Mouse (Mus musculus) heart, embryonic 14.5 days (tissue): ENCODE measurements around the gene Mpv17l. TPM values are rescaled to one million over a fixed set of nuclear protein-coding genes. Genes with fewer than 3 reads are reported as not detected.
"Not testable (repeated sequence)": the region's sequence is repeated elsewhere in the genome, so short reads cannot be mapped to it uniquely, and the experiment has no call there.

ENCODE experiments used
- ATAC-seq: fragments of 200-750 bp; cut with Nextera tagmentation; 2 replicates; pipeline ENCODE4 v1.8.0; 2017; ENCODE audit warnings: low read depth, moderate TSS enrichment; ENCODE audit not compliant: insufficient number of reproducible peaks, insufficient read depth, low FRiP score
- H3K27ac ChIP-seq, 2 experiments: fragments of 200-500 bp in 1 of 2; fragments of 300-500 bp in 1 of 2; sonication (generic) in 1 of 2; replicated peaks in 1 of 2; 2 replicates each; pipeline ENCODE4 v1.5.1; 2012 to 2014; ENCODE audit warnings: low read depth in 2 of 2, low read length in 2 of 2, control low read depth in 1 of 2, mild to moderate bottlenecking in 1 of 2, mixed read lengths in 1 of 2; ENCODE audit not compliant: control insufficient read depth in 1 of 2, insufficient read depth in 1 of 2
- H3K27me3 ChIP-seq: fragments of 300-500 bp; sonication (generic); 2 replicates; pipeline ENCODE4 v1.6.1; 2014; ENCODE audit warnings: mild to moderate bottlenecking, low read length, control low read depth; ENCODE audit not compliant: control insufficient read depth, insufficient read depth
- H3K36me3 ChIP-seq: fragments of 300-500 bp; sonication (generic); 2 replicates; pipeline ENCODE4 v1.6.1; 2014; ENCODE audit warnings: mild to moderate bottlenecking, control low read depth, low read length, mixed read lengths; ENCODE audit not compliant: control insufficient read depth, insufficient read depth
- H3K4me1 ChIP-seq, 2 experiments: fragments of 200-500 bp in 1 of 2; fragments of 300-500 bp in 1 of 2; sonication (generic) in 1 of 2; 2 replicates each; pipeline ENCODE4 v1.6.1; 2012 to 2014; ENCODE audit warnings: low read length in 2 of 2, control low read depth in 1 of 2, mixed read lengths in 1 of 2; ENCODE audit not compliant: control insufficient read depth in 2 of 2, insufficient read depth in 2 of 2
- H3K4me2 ChIP-seq: fragments of 300-500 bp; sonication (generic); 2 replicates; pipeline ENCODE4 v1.6.1; 2014; ENCODE audit warnings: mild to moderate bottlenecking, low read length
- H3K4me3 ChIP-seq, 2 experiments: fragments of 200-500 bp in 1 of 2; fragments of 300-500 bp in 1 of 2; sonication (generic) in 1 of 2; 2 replicates each; pipeline ENCODE4 v1.5.1; 2012 to 2014; ENCODE audit warnings: low read length in 2 of 2, mild to moderate bottlenecking in 2 of 2, control low read depth in 1 of 2, low read depth in 1 of 2, moderate library complexity in 1 of 2; ENCODE audit not compliant: control insufficient read depth in 1 of 2, insufficient read depth in 1 of 2
- H3K9ac ChIP-seq: fragments of 300-500 bp; sonication (generic); 2 replicates; pipeline ENCODE4 v1.6.1; 2014; ENCODE audit warnings: mild to moderate bottlenecking, low read length
- H3K9me3 ChIP-seq: fragments of 300-500 bp; sonication (generic); 2 replicates; pipeline ENCODE4 v1.6.1; 2016; ENCODE audit warnings: low read length, control low read depth; ENCODE audit not compliant: control insufficient read depth
- WGBS: fragments of 180-500 bp; shearing (Covaris S2); extraction: QIAGEN DNeasy Blood & Tissue Kit; methylation state at CpG from one replicate; pipeline ENCODE4 v1.1.7; 2014; 5-methylcytosine and 5-hydroxymethylcytosine counted together
- polyA plus RNA-seq: library from polyadenylated mRNA; unstranded; fragments of >200 nt; fragmentation: Nextera tagmentation; extraction: Ambion mirVana; gene quantifications from 2 replicates; pipeline ENCODE4 v1.2.1, GENCODE M21; 2014

Gene Mpv17l
- polyA plus RNA-seq, 1 experiment from 2014 or later = 2.9 TPM

DNA sequence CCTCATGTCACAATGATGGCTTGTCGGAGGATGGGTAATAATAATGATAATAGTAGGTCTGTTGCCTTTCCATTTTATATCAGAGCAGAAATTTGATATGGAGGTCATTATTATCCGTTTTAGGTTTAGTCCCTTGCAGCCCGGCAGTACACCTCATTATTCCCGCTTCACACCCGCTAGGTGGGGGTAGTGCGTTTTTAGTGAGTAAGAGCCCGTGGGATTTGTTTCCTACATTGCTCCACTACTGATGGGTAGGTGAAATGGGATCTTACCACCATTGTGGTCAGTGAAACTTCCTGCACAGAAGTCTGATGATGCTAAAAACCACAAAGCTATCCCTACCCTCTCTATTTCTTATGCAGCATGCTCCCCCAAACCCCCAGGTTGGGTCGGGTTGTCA lies 527 bp downstream of the Mpv17l start:
- no peaks in the 10 kb centered on the region for H3K36me3 ChIP-seq
- no peaks in the 10 kb centered on the region for H3K9me3 ChIP-seq
- H3K4me3 ChIP-seq = peak overlapping the region; percentile 77 to 97
- peak overlapping the region; percentile 96 for H3K9ac ChIP-seq
- H3K4me2 ChIP-seq = peak overlapping the region; percentile 81
- 7% methylated on average over 8 of the region's 8 CpGs for WGBS
- H3K27me3 ChIP-seq = no peaks in the 10 kb centered on the region
- H3K4me1 ChIP-seq = peaks cover 4 to 13% of the 10 kb centered on the region in 2 experiments; a peak in 3 of 4 replicates
- peak overlapping the region; percentile 78 to 95 for H3K27ac ChIP-seq
- peak; percentile 68 for ATAC-seq

DNA sequence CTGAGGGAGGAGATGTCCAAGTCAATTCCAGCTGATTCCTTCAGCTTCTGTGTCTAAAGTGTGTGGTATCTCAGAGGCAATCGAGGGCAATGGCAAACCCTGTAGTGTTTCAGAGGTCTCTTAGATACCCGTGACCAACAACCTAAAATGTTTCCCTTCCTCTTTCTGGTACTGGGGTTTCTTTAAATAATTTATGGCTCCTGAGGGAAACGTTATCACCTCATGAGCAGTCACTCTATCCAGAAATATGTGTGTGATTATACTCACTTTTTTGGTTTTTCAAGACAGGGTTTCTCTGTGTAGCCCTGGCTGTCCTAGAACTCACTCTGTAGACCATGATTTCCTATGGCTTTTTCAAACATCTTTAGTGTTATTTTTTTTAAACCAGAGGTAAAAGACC lies 4.3 kb downstream of the Mpv17l start:
- no peak overlapping the region for H3K4me2 ChIP-seq
- H3K4me3 ChIP-seq = no peak overlapping the region
- H3K27me3 ChIP-seq = no peaks in the 10 kb centered on the region
- WGBS = 75% methylated on average over 3 of the region's 3 CpGs
- H3K27ac ChIP-seq = no peak overlapping the region
- peaks cover 0 to 3% of the 10 kb centered on the region in 2 experiments; a peak in 2 of 4 replicates for H3K4me1 ChIP-seq
- no peaks in the 10 kb centered on the region for H3K9me3 ChIP-seq
- no peak overlapping the region for H3K9ac ChIP-seq
- ATAC-seq = no peak
- H3K36me3 ChIP-seq = no peaks in the 10 kb centered on the region

DNA sequence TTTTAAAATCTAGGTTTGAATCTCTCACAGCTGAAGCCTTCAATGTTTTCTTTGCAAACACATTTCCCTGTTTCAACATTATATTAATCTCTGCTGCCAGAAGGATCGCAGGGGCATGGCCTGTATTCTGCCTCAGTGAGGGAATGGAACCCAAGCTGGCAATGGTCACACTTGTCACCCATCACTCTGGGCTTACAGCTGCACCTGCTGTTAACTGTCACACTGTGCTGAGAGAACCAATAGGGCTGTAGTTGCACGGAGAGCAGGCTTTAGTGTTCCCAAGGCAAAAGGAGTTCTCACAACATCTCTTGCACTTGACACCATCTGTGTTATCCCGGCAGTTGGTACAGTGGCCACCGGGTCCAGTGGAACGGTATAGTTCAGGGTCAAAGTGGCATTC lies 17.1 kb downstream of the Mpv17l start:
- Histone ChIP-seq H3K36me3 (no peaks in the 10 kb centered on the region), H3K4me1 (no peaks in the 10 kb centered on the region), H3K9ac (no peak overlapping the region), H3K9me3 (no peaks in the 10 kb centered on the region), H3K4me2 (no peak overlapping the region), H3K27me3 (no peaks in the 10 kb centered on the region), H3K4me3 (no peak overlapping the region), H3K27ac (no peak overlapping the region)
- 91% methylated on average over 5 of the region's 5 CpGs for whole genome bisulfite sequencing
- no peak for ATAC-seq

DNA sequence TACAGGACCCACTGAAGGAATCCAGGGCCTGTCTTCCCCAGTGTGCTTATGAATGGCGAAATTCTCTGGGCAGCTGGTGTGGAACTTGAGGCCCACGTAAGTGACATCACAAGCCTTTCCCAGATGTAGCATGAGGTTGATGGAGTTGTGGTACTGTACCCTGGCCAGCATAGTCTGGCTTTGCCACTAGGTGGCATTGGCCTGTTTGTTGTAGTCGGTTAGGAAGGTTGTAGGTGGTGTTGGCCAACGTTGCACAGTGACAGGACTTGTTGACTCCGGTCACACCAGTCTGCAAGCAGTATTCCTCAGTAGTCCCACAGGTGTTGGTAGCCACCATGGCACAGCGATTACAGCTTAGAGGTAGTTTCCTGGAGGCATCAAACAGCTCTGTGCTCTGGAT lies 18.1 kb downstream of the Mpv17l start:
- Histone ChIP-seq H3K27me3 (no peaks in the 10 kb centered on the region), H3K4me2 (no peak overlapping the region), H3K4me3 (no peak overlapping the region), H3K4me1 (no peaks in the 10 kb centered on the region), H3K9me3 (no peaks in the 10 kb centered on the region), H3K9ac (no peak overlapping the region), H3K36me3 (no peaks in the 10 kb centered on the region), H3K27ac (no peak overlapping the region)
- 79% methylated on average over 6 of the region's 6 CpGs for WGBS
- 0 out of 2 replicates have a peak, but pooled peaks have one; percentile 26 for ATAC-seq

DNA sequence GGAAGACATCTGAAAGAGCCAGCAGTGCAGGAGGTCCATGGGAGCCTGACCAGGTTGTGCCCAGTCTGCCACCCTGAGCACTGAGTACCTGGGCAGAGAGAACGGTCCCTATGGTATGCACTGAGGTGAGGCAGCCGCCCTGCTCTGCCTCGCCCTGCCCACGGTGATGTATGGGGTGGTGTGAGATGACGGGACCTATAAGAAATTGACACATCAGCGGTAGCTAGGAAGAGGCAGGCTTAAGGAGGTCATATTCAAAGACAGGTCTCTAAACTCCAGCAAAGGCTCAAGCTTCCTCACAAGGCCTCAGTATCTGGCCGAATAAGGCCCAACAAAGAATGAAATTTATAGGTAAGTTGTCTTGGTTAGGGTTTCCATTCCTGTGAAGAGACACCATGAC lies 18.8 kb downstream of the Mpv17l start:
- no peaks in the 10 kb centered on the region for H3K9me3 ChIP-seq
- H3K9ac ChIP-seq = no peak overlapping the region
- H3K4me1 ChIP-seq = no peaks in the 10 kb centered on the region
- H3K27me3 ChIP-seq = no peaks in the 10 kb centered on the region
- no peaks in the 10 kb centered on the region for H3K36me3 ChIP-seq
- WGBS = 95% methylated on average over 7 of the region's 7 CpGs
- H3K27ac ChIP-seq = no peak overlapping the region
- no peak overlapping the region for H3K4me3 ChIP-seq
- no peak overlapping the region for H3K4me2 ChIP-seq
- no peak for ATAC-seq

DNA sequence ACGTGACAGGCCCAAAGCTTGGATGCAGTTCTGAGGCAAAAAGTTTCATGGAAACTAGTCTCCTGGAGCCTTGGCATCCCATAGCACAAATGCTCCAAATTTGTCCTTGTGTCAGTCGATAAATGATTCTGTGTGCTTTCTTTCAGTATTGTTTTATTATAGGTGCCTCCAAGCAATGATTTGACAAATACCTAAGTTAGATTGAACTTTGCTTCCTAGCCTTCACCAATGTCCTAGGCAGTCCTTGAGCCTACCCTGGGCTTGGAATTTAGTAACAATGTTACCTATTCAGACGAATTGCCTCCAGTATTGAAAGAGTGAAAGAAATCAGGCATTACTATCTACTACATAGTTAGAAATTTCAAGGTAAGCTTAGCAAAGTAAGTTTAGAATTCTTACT lies 19.5 kb downstream of the Mpv17l start:
- WGBS = 79% methylated on average over 3 of the region's 3 CpGs
- H3K27me3 ChIP-seq, ATAC-seq, H3K36me3 ChIP-seq, H3K9ac ChIP-seq, H3K9me3 ChIP-seq, H3K4me3 ChIP-seq, H3K4me2 ChIP-seq, H3K4me1 ChIP-seq, H3K27ac ChIP-seq: not testable (repeated sequence)

DNA sequence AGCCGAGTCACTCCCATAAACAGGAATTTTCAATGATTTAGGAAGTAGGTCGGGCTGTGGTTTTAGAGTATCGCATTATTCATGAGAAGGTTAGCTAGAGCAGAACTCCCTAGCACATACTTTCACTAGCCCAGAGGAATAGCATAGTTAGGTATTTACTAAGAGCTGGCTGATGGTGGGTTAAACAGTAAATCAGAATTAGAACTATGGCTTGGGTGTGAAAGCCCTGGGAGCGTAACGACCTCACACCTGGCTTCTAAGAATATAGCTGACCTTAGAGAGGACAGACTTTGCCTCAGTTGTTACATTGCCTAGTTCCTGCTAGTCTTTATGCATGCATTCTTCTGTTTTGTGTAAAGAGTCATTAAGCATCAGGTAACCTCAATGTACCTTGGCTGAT lies 20.0 kb downstream of the Mpv17l start:
- H3K36me3 ChIP-seq, H3K9me3 ChIP-seq, H3K27ac ChIP-seq, H3K9ac ChIP-seq, H3K4me1 ChIP-seq, H3K27me3 ChIP-seq, ATAC-seq, H3K4me3 ChIP-seq, H3K4me2 ChIP-seq: not testable (repeated sequence)
- WGBS = 91% methylated on average over 5 of the region's 5 CpGs

DNA sequence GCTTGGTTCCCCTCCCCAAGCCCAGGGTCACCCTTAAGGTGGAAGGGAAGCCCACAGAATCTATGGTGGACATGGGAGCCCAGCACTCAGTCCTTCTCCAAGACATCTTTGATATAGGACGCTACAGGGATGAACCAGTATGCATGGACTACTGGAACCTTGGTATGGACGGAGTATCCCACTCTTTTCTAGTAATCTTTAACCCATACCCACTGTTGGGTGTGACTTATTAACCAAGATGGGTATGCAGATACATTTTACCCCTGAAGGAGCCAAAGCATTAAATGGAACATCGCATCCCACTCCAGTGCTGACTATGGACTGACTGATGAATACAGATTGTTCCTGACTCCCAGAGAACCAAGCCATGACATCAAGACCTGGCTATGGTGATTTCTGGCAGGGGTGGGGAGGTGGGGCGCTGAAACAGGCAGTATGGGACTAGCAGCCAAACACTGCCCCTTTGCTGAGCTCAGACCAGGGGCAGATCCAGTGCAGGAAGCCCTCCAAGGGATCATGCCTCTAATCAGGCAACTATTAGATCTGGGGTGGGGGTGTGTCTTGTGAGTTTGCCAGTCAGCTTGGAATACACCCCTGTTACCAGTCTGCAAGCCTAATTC lies 24.6 kb downstream of the Mpv17l start:
- no peak overlapping the region for H3K4me2 ChIP-seq

More for the DNA sequence above, 24.6 kb downstream of the Mpv17l start:
- H3K27me3 ChIP-seq = no peaks in the 10 kb centered on the region
- no peak for ATAC-seq
- H3K4me3 ChIP-seq = no peak overlapping the region
- H3K9me3 ChIP-seq = no peaks in the 10 kb centered on the region
- no peak overlapping the region for H3K9ac ChIP-seq
- H3K4me1 ChIP-seq = no peaks in the 10 kb centered on the region
- WGBS = 80% methylated on average over 4 of the region's 4 CpGs
- H3K27ac ChIP-seq = no peak overlapping the region
- no peaks in the 10 kb centered on the region for H3K36me3 ChIP-seq
